Mouse (Mus musculus) lung, adult 2 months (tissue): ENCODE measurements around the gene Elavl1.

ENCODE experiments used
- CTCF ChIP-seq: fragments of 200-500 bp; IDR thresholded peaks from 2 replicates; pipeline ENCODE4 v1.5.1; 2011; ENCODE audit warnings: mild to moderate bottlenecking, low read length, control low read depth; ENCODE audit not compliant: insufficient read depth
- POLR2A ChIP-seq: fragments of 200-500 bp; IDR thresholded peaks from 2 replicates; pipeline ENCODE4 v1.6.1; 2011; ENCODE audit warnings: low read depth, mild to moderate bottlenecking, control low read depth, low read length, borderline replicate concordance; ENCODE audit errors: extremely low read depth

GRCm38 (mm10) chr8:4325751-4326036 lies 481 bp upstream of the Elavl1 start:
- TF ChIP-seq CTCF, result no peak
- TF ChIP-seq POLR2A, result no peak
